Mouse (Mus musculus) neural tube, embryonic 10.5 days (tissue): ENCODE data around the gene Pah.
A peak's percentile ranks its signal among the peaks of the same experiment; 100 is the strongest.

Source experiments
- DNase-seq: peaks from one replicate; pipeline ENCODE4 v3.0.0-alpha.2; 2017; ENCODE audit warnings: low spot score; ENCODE audit errors: extremely low spot score

Pah gene

GRCm38 (mm10) chr10:87502283-87502682 is 19.3 kb upstream of the Pah start:
- peak; percentile 57 for DNase-seq

DNA sequence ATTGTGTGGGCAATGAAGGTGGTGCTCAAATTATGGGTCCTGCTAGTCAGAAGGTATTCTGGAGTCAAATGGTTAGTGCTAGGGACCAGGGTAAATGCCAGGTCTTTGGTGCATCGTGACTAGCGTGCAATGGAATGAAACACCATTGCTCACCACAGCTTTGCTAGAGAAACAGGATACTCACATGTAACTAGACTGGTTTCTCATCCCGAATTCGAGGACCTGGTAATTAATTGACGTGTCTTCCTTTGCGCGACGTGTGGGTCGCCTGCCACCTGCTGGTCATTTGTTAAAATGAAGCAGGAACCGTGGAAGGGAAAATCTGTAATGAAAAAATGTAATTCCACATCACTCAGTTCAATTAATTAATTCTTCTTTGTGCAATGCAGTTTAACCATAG is 17.6 kb upstream of the Pah start:
- DNase-seq, result peak; percentile 54

GRCm38 (mm10) chr10:87508581-87508980 is 13.0 kb upstream of the Pah start:
- DNase-seq, result no peak

- no peak for DNase-seq
These were observed 8.5 kb upstream of the Pah start for GRCm38 (mm10) chr10:87513052-87513451.

DNA sequence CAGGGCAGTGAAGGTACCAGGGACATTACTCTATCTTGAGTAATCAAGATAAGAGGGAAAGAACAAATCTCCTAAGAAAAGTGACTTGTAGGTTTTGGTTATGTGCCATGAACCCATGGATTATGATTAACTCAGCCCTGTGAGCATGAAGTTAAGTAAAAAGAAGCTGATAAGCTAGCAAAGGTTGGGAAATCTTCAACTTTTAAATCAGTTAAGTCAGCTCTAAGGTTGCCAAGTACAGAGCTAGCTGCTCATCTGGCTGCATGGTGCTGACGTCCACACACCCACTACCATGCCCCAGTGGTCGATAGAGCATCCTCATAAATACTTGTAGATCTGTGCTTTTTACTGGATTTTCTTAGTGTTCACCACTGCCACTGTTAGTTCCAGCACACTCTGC is 3.0 kb upstream of the Pah start:
- no peak for DNase-seq

GRCm38 (mm10) chr10:87520401-87521116 is 1.0 kb upstream of the Pah start:
- no peak for DNase-seq

- DNase-seq, result no peak
These were observed 12.6 kb downstream of the Pah start for GRCm38 (mm10) chr10:87534172-87534571.

GRCm38 (mm10) chr10:87545759-87546158 is 24.2 kb downstream of the Pah start:
- DNase-seq, result no peak

- no peak for DNase-seq
These were observed 25.0 kb downstream of the Pah start for GRCm38 (mm10) chr10:87546299-87547234.

DNA sequence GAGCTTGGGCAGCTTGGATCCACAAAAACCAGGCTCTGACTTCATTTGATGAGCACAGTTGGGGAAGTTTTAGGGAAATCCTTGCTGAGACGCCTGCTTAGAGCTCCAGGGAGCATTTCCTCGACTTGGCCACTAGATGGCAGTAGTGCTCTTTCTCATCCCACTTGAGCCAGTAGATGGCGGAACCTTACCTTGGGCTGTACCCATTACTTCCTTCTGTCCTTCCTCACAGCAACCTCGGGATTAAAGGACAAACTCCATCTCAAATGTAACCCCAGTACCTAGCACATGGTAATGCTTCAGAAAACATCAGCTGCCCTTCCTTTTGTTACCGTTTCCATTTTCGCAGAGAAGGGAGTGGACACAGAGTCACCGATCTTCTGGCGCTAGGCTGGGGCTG is 31.1 kb downstream of the Pah start:
- peak; percentile 63 for DNase-seq

GRCm38 (mm10) chr10:87556441-87556840 is 34.8 kb downstream of the Pah start:
- no peak for DNase-seq

GRCm38 (mm10) chr10:87563818-87564217 is 42.2 kb downstream of the Pah start:
- no peak for DNase-seq

DNA sequence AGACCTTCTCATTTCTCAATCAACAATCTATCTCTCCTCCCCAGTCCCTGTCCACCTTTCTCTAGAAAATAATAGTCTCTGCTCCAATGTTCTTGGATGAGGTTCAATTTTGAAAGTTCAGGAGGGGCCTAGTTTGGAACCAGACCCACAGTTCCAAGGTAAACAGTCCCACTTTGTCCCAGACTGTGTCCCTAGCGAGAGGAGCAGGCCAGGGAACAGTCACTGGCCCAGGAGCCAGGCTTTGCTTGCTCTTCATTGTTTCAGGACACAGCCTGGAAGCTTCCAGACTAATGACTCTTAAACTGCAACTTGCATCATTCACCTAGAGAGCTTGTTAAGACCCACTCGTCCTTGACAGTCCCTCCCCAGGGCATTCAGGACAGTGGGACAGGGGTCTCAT is 44.1 kb downstream of the Pah start:
- no peak for DNase-seq

GRCm38 (mm10) chr10:87572500-87572899 is 50.9 kb downstream of the Pah start:
- no peak for DNase-seq

DNA sequence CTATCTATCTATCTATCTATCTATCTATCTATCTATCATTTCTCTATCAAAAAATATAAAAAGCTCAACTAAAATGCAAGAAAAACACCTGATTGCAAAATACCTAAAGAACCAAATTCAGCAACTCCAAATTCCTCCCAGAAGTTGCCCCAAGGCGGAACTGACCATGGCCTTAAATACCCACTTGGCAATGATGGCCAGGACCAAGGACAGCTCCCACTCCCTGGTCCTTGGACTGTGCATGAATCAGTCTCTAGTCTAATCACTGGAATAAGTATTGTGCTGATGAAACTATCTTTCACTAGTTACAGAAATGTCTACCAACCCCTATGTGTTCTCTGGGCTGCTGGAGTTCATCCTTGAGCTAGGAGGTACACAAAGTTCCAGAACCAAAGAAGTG is 65.1 kb downstream of the Pah start:
- peak; percentile 57 for DNase-seq

- no peak for DNase-seq
These were observed 72.3 kb downstream of the Pah start for GRCm38 (mm10) chr10:87593916-87594315.

GRCm38 (mm10) chr10:87596361-87597074 is 74.9 kb downstream of the Pah start:
- peak; percentile 40 for DNase-seq

DNA sequence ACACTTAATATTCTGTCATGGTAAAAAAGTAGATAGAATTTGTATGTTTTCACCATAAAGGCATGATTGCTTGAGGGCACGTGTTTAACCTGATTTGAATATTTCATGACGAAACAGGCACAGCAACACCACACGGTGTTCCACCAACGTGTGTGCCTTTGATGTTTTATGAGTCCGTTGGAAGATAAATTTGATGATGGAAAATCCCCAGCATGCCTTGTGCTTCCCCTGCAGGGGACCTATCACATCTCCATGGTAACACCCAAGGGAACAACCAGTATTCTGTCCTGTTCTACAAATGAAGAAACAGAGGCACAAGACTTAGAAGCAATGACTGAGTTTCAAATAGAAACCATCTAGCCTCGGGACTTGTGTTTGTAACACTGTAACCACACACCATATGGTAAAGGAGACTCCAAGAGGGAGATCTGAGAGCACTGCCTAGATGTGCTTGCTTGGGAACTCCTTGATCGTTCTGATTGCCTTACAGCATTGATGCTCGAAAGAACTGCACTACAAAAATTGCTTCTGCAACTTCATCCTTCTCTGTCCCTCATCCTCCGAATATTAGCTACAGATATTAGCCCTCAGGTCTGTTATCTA is 75.6 kb downstream of the Pah start:
- no peak for DNase-seq

DNA sequence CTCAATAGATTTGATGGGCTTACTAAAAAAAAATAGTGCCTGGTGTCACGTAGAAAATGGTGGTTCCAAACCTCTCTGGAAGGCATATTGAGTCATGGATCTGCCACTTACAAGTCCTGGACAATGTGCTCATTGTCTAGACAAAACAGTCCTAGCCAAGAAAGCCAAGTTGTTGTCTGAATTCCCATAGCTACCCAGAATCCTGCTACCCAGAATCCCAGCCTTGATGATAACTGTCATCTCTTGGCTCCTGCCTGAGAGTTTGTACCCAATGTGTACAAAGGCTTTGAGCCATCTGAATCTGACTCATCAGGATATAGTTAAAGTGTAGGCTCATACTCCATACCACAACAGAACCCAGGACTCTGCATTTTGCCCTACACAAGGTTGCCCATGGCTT is 80.6 kb downstream of the Pah start:
- no peak for DNase-seq

DNA sequence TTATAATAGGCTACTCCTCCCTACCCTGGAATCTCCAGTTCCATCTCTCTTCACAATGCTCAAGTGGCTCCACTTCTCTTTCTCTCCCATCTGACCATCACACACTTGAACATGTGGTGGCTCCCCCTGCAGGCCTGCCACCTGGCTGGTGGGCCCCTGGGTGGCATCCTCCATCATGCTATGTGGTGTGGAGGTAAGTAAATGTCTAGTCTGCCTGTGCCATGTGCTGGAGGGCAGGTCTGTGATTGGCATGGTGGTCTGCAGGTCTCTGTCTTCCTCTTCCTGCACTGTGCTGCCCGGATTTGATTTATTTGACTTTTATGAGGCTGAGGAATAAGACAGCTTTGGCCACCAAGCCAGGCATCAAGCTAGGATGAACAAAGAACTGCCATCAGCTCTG is 103.6 kb downstream of the Pah start:
- no peak for DNase-seq
